Mouse (Mus musculus) MEL (cell line): ENCODE measurements at regions not wholly inside any gene's neighbourhood (a gene's known extent, or its start where the extent isn't known, plus 50 kb on each side); places are given as distances from the start of the nearest gene placed in this dataset.

Experiments
- DNase-seq: peaks from one replicate; pipeline ENCODE4 v3.0.0; 2011; ENCODE audit warnings: low read depth, low spot score
- H3K27ac ChIP-seq: 2 replicates; pipeline ENCODE4 v1.5.1; 2012; ENCODE audit warnings: low read depth, mild to moderate bottlenecking, control low read depth, low read length, moderate library complexity; ENCODE audit not compliant: control insufficient read depth
- H3K27me3 ChIP-seq, 2 experiments: fragments of 150-350 bp in 1 of 2; sonication (generic) in 1 of 2; 2 replicates each; pipeline ENCODE4 v1.6.1; 2012; ENCODE audit warnings: low read length in 2 of 2, mild to moderate bottlenecking in 2 of 2, improper control_type of control experiment in 1 of 2, moderate library complexity in 1 of 2; ENCODE audit not compliant: insufficient read depth in 2 of 2, control insufficient read depth in 1 of 2
- H3K36me3 ChIP-seq, 2 experiments: 2 replicates each; pipeline ENCODE4 v1.6.1; 2012 to 2014; ENCODE audit warnings: low read length in 2 of 2, improper control_type of control experiment in 1 of 2, inconsistent platforms in 1 of 2, mild to moderate bottlenecking in 1 of 2; ENCODE audit not compliant: insufficient read depth in 2 of 2, control insufficient read depth in 1 of 2
- H3K4me1 ChIP-seq, 2 experiments: fragments of 150-350 bp in 1 of 2; sonication (generic) in 1 of 2; 2 replicates each; pipeline ENCODE4 v1.6.1; 2012; ENCODE audit warnings: low read length in 2 of 2, improper control_type of control experiment in 1 of 2, mild to moderate bottlenecking in 1 of 2; ENCODE audit not compliant: insufficient read depth in 2 of 2, control insufficient read depth in 1 of 2
- H3K4me3 ChIP-seq, 2 experiments: fragments of 150-350 bp in 1 of 2; sonication (generic) in 1 of 2; 2 replicates each; pipeline ENCODE4 v1.5.1; 2012; ENCODE audit warnings: low read depth in 2 of 2, low read length in 2 of 2, mild to moderate bottlenecking in 2 of 2, moderate library complexity in 2 of 2, control low read depth in 1 of 2, improper control_type of control experiment in 1 of 2; ENCODE audit not compliant: control insufficient read depth in 1 of 2, insufficient read depth in 1 of 2
- H3K79me2 ChIP-seq: 2 replicates; pipeline ENCODE4 v1.6.1; 2012; ENCODE audit warnings: mild to moderate bottlenecking, low read length, moderate library complexity; ENCODE audit not compliant: control insufficient read depth, poor library complexity, insufficient read depth
- H3K9ac ChIP-seq: 2 replicates; pipeline ENCODE4 v1.6.1; 2012; ENCODE audit warnings: low read depth, mild to moderate bottlenecking, control low read depth, low read length, moderate library complexity; ENCODE audit not compliant: control insufficient read depth, poor library complexity, severe bottlenecking
- H3K9me3 ChIP-seq: fragments of 150-350 bp; sonication (generic); replicated peaks from 2 replicates; pipeline ENCODE4 v1.6.1; 2012; ENCODE audit warnings: mild to moderate bottlenecking, low read length, improper control_type of control experiment, moderate library complexity; ENCODE audit not compliant: insufficient read depth
- BHLHE40 ChIP-seq: IDR thresholded peaks from 2 replicates; pipeline ENCODE4 v1.6.1; 2012; ENCODE audit warnings: low read depth, mild to moderate bottlenecking, inconsistent platforms, low read length, improper control_type of control experiment, borderline replicate concordance
- CHD1 ChIP-seq: IDR thresholded peaks from 2 replicates; pipeline ENCODE4 v1.6.1; 2012; ENCODE audit warnings: low read depth, mild to moderate bottlenecking, inconsistent platforms, low read length, improper control_type of control experiment
- CTCF ChIP-seq, 3 experiments: IDR thresholded peaks in 2 of 3; conservative IDR thresholded peaks in 1 of 3; 2 replicates each; pipeline ENCODE4 v1.5.1; 2011 to 2012; ENCODE audit warnings: low read length in 3 of 3, low read depth in 2 of 3, mild to moderate bottlenecking in 2 of 3, improper control_type of control experiment in 1 of 3, inconsistent platforms in 1 of 3, mixed read lengths in 1 of 3, moderate library complexity in 1 of 3; ENCODE audit not compliant: control insufficient read depth in 1 of 3, insufficient read depth in 1 of 3, poor library complexity in 1 of 3, severe bottlenecking in 1 of 3
- E2F4 ChIP-seq: IDR thresholded peaks from 2 replicates; pipeline ENCODE4 v1.6.1; 2011; ENCODE audit warnings: low read depth, low read length, improper control_type of control experiment, borderline replicate concordance
- EP300 ChIP-seq, 2 experiments: IDR thresholded peaks; 2 replicates each; pipeline ENCODE4 v1.6.1; 2011; ENCODE audit warnings: improper control_type of control experiment in 2 of 2, low read length in 2 of 2, low read depth in 1 of 2, mild to moderate bottlenecking in 1 of 2
- GABPA ChIP-seq: IDR thresholded peaks from 2 replicates; pipeline ENCODE4 v1.6.1; 2012; ENCODE audit warnings: low read depth, mild to moderate bottlenecking, inconsistent platforms, low read length, improper control_type of control experiment, moderate library complexity
- GATA1 ChIP-seq: IDR thresholded peaks from 2 replicates; pipeline ENCODE4 v1.6.1; 2011; ENCODE audit warnings: low read depth, low read length, improper control_type of control experiment
- JUND ChIP-seq: IDR thresholded peaks from 2 replicates; pipeline ENCODE4 v1.6.1; 2011; ENCODE audit warnings: low read depth, mild to moderate bottlenecking, improper control_type of control experiment, low read length
- KAT2A ChIP-seq: conservative IDR thresholded peaks from 2 replicates; pipeline ENCODE4 v1.6.1; 2012; ENCODE audit warnings: low read depth, low read length, improper control_type of control experiment, inconsistent platforms
- MAFK ChIP-seq: IDR thresholded peaks from 2 replicates; pipeline ENCODE4 v1.6.1; 2011; ENCODE audit warnings: low read depth, mild to moderate bottlenecking, low read length, improper control_type of control experiment, borderline replicate concordance
- MAZ ChIP-seq: IDR thresholded peaks from 2 replicates; pipeline ENCODE4 v1.6.1; 2012; ENCODE audit warnings: low read depth, mild to moderate bottlenecking, inconsistent platforms, low read length, improper control_type of control experiment
- MYC ChIP-seq: IDR thresholded peaks from 2 replicates; pipeline ENCODE4 v1.6.1; 2011; ENCODE audit warnings: low read depth, mild to moderate bottlenecking, low read length, improper control_type of control experiment, moderate library complexity
- NELFE ChIP-seq: IDR thresholded peaks from 2 replicates; pipeline ENCODE4 v1.6.1; 2011; ENCODE audit warnings: low read depth, low read length, improper control_type of control experiment
- NRF1 ChIP-seq: IDR thresholded peaks from 2 replicates; pipeline ENCODE4 v1.6.1; 2014; ENCODE audit warnings: low read depth, mild to moderate bottlenecking, inconsistent platforms, low read length, improper control_type of control experiment, moderate library complexity; ENCODE audit not compliant: poor library complexity, insufficient read depth, severe bottlenecking
- POLR2AphosphoS5 ChIP-seq: IDR thresholded peaks from 2 replicates; pipeline ENCODE4 v1.6.1; 2012; ENCODE audit warnings: low read depth, borderline replicate concordance, mild to moderate bottlenecking, inconsistent platforms, low read length, moderate library complexity, mixed read lengths
- SIN3A ChIP-seq: IDR thresholded peaks from 2 replicates; pipeline ENCODE4 v1.6.1; 2012; ENCODE audit warnings: low read length, improper control_type of control experiment, inconsistent platforms
- SMC3 ChIP-seq: IDR thresholded peaks from 2 replicates; pipeline ENCODE4 v1.6.1; 2011; ENCODE audit warnings: low read depth, low read length, improper control_type of control experiment
- TBP ChIP-seq: IDR thresholded peaks from 2 replicates; pipeline ENCODE4 v1.8.0; 2011; ENCODE audit warnings: low read depth, low read length, improper control_type of control experiment
- USF2 ChIP-seq, 2 experiments: IDR thresholded peaks; 2 replicates each; pipeline ENCODE4 v1.6.1; 2011 to 2012; ENCODE audit warnings: improper control_type of control experiment in 2 of 2, low read length in 2 of 2, borderline replicate concordance in 1 of 2, inconsistent platforms in 1 of 2, low read depth in 1 of 2, mild to moderate bottlenecking in 1 of 2; ENCODE audit not compliant: insufficient read depth in 1 of 2
- ZNF384 ChIP-seq: IDR thresholded peaks from 2 replicates; pipeline ENCODE4 v1.6.1; 2012; ENCODE audit warnings: low read depth, mild to moderate bottlenecking, inconsistent platforms, low read length, improper control_type of control experiment

DNA sequence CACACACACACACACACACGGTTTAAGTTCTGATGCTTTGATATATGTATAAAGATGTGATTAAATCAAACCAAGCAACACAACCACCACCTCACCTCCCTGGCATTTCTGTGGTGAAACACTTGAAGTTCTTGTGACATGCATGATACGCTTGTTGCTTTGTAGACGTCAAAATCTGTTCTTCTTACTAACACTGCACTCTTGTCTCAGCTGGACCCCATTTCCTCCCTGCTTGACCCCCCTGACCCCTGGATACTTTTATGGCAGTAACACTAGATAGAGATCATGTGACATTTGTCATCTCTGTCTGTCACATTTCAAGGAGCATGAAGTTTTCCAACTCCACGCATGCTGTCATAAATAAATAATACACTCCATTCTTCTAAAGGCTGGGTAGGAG lies 59.7 kb upstream of the S1pr3 start:
- Histone ChIP-seq H3K79me2 (no peaks in the 10 kb centered on the region), H3K4me3 (no peak overlapping the region), H3K27me3 (no peaks in the 10 kb centered on the region), H3K9me3 (no peaks in the 10 kb centered on the region), H3K4me1 (no peaks in the 10 kb centered on the region), H3K9ac (no peak overlapping the region)
- no peak for DNase-seq
- TF ChIP-seq MAFK, result no peak
- no peak for TF ChIP-seq SIN3A
- no peak for TF ChIP-seq CHD1
- no peak for TF ChIP-seq SMC3
- no peak for TF ChIP-seq NELFE
- TF ChIP-seq, all 39 proteins: peak for 0
- H3K36me3 ChIP-seq, result no peaks in the 10 kb centered on the region
- no peak overlapping the region for H3K27ac ChIP-seq

DNA sequence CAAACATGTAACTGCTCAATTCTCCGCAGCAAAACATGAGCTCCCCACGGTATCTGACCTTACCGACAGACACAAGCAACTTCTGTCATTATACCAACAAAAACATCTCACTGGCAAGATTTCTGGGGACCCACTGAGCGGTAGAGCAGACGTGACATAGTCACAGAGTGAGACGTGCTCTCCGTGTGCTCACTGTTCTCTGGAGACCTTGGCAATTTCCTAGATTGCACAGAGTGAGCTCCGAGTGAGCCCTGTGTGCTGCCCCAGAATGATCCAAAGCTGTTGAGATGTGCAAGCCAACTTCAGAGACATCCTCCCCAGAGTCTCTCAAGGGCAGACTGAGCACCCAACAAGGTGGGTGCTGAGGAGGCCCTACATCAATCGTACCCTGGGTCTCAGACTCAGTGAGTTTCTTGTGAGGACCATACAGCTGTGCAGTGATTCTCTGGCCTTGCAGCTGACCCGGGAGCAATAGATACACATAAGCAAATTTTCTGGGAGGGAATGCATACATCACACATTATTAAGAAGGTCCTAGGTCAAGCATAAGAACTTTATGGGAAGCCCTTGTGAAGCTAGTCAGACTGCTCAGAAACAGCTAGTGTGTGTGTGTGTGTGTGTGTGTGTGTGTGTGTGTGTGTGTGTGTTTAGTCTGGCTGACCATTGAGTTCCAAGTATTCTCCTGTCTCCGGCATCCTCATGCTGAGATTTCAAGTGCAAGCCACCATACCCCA lies 58.5 kb upstream of the S1pr3 start:
- no peak overlapping the region for H3K4me3 ChIP-seq
- no peaks in the 10 kb centered on the region for H3K36me3 ChIP-seq
- no peaks in the 10 kb centered on the region for H3K79me2 ChIP-seq
- no peaks in the 10 kb centered on the region for H3K4me1 ChIP-seq
- H3K27ac ChIP-seq, result no peak overlapping the region
- no peak for DNase-seq
- no peaks in the 10 kb centered on the region for H3K27me3 ChIP-seq
- H3K9ac ChIP-seq, result no peak overlapping the region
- TF ChIP-seq JUND (no peak), MAFK (no peak), CHD1 (no peak), GATA1 (no peak), NRF1 (no peak), ZNF384 (no peak), BHLHE40 (no peak), USF2 (IDR thresholded peaks at IDR 0.05; ENCODE audit: borderline replicate concordance in 1 of 2, insufficient read depth in 1 of 2, low read depth in 1 of 2, low read length in 2 of 2) (no peak), KAT2A (no peak)
- no peaks in the 10 kb centered on the region for H3K9me3 ChIP-seq

DNA sequence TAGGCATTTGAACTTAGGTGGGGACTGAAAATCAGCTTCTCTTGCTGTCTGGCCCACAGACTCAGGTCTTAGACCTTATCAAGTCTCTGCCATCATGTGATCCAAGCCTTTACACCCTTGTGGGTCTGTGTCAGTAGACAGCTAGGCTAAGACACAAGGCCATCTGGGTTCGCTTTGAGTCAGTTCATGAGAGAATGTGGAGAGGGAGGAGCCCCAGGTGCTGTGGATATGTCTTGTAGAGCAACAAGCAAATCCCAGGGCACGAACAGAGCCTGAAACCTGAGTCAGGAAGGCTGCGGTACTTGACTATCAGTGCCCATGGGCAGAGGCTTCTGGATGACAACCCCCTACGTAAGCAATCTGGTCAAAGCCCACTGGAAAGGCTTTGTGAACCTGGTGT lies 55.6 kb upstream of the S1pr3 start:
- H3K27me3 ChIP-seq, result no peaks in the 10 kb centered on the region
- no peaks in the 10 kb centered on the region for H3K36me3 ChIP-seq
- no peaks in the 10 kb centered on the region for H3K79me2 ChIP-seq
- H3K27ac ChIP-seq, result no peak overlapping the region
- H3K9me3 ChIP-seq, result no peaks in the 10 kb centered on the region
- no peak overlapping the region for H3K4me3 ChIP-seq
- TF ChIP-seq ZNF384, result no peak
- no peak for TF ChIP-seq MYC
- no peak for TF ChIP-seq TBP
- no peak for TF ChIP-seq GABPA
- TF ChIP-seq EP300 (IDR thresholded peaks at IDR 0.05; ENCODE audit: low read depth in 1 of 2, low read length in 2 of 2), result no peak
- no peak for TF ChIP-seq MAZ
- no peak for TF ChIP-seq NELFE
- no peak for TF ChIP-seq E2F4
- TF ChIP-seq POLR2AphosphoS5, result no peak
- TF ChIP-seq CTCF (IDR thresholded peaks at IDR 0.05 in 2 of 3, conservative IDR thresholded peaks at IDR 0.05 in 1 of 3; ENCODE audit: control insufficient read depth in 1 of 3, insufficient read depth in 1 of 3, low read depth in 2 of 3, low read length in 3 of 3, poor library complexity in 1 of 3, severe bottlenecking in 1 of 3), result no peak
- H3K4me1 ChIP-seq, result no peaks in the 10 kb centered on the region
- DNase-seq, result no peak
- no peak overlapping the region for H3K9ac ChIP-seq
